Comparison of ENCODE assay signal across 8 mouse cellular contexts in genomic region chr12:56697011-56697740, GRCm38 (mm10). TPM values are rescaled to one million over a fixed set of nuclear protein-coding genes. Genes with fewer than 3 reads are reported as not detected.
A peak's percentile ranks its signal among the peaks of the same experiment; 100 is the strongest.
DNase-seq lines count a peak whose midpoint lies in the region; ATAC-seq and TF ChIP-seq lines count a peak whose summit lies in the region.

No protein-coding gene starts in this region.

- H3K4me3 ChIP-seq in forebrain, embryonic 10.5 days, result peak overlapping the region; percentile 43
- no peak overlapping the region for H3K4me3 ChIP-seq in forebrain, postnatal 0 days (ENCODE audit: low read depth, low read length)
- peak overlapping the region; percentile 46 for H3K4me3 ChIP-seq in midbrain, embryonic 10.5 days
- H3K4me3 ChIP-seq in midbrain, embryonic 15.5 days, result no peak overlapping the region
- H3K4me3 ChIP-seq in limb, embryonic 14.5 days (replicated peaks; ENCODE audit: low read length), result peak overlapping the region; percentile 45

- no peaks in the 10 kb centered on the region for H3K36me3 ChIP-seq in forebrain, embryonic 10.5 days (replicated peaks)
- H3K36me3 ChIP-seq in forebrain, postnatal 0 days (ENCODE audit: insufficient read depth), result no peaks in the 10 kb centered on the region; the same call in 1 of the 2 replicates
- H3K36me3 ChIP-seq in midbrain, embryonic 10.5 days, result no peaks in the 10 kb centered on the region
- H3K36me3 ChIP-seq in midbrain, embryonic 15.5 days (replicated peaks), result no peaks in the 10 kb centered on the region
- no peaks in the 10 kb centered on the region for H3K36me3 ChIP-seq in limb, embryonic 14.5 days (ENCODE audit: control insufficient read depth, insufficient read depth, low read length)

- peak; percentile 50 for DNase-seq in forebrain, embryonic 10.5 days (ENCODE audit: extremely low spot score, low spot score)
- no peak for DNase-seq in forebrain, postnatal 0 days
- DNase-seq in midbrain, embryonic 10.5 days (ENCODE audit: low spot score), result peak; percentile 59
- no peak for DNase-seq in limb, embryonic 14.5 days (ENCODE audit: low spot score)
- peak; percentile 12 for DNase-seq in testis, postnatal 14 days (ENCODE audit: low spot score)
- DNase-seq in frontal cortex, adult 2 months (ENCODE audit: extremely low spot score in 1 of 2, low spot score in 1 of 2), result no peak
- no peak for DNase-seq in layer of hippocampus, adult 18-20 months (ENCODE audit: low spot score in 2 of 2)

- H3K27me3 ChIP-seq in forebrain, embryonic 10.5 days (ENCODE audit: poor library complexity, severe bottlenecking), result peaks cover 100% of the 10 kb centered on the region
- H3K27me3 ChIP-seq in forebrain, postnatal 0 days (ENCODE audit: insufficient read depth, low read length), result peaks cover 90% of the 10 kb centered on the region
- peaks cover 100% of the 10 kb centered on the region for H3K27me3 ChIP-seq in midbrain, embryonic 10.5 days (ENCODE audit: low read depth, poor library complexity, severe bottlenecking)
- H3K27me3 ChIP-seq in midbrain, embryonic 15.5 days (replicated peaks), result peaks cover 90% of the 10 kb centered on the region
- peaks cover 92% of the 10 kb centered on the region for H3K27me3 ChIP-seq in limb, embryonic 14.5 days (ENCODE audit: control insufficient read depth, insufficient read depth, low read length)

- TF ChIP-seq CTCF in forebrain, postnatal 0 days (IDR thresholded peaks at IDR 0.05; ENCODE audit: low read depth), result no peak

- H3K9me3 ChIP-seq in forebrain, embryonic 10.5 days, result no peaks in the 10 kb centered on the region
- no peaks in the 10 kb centered on the region for H3K9me3 ChIP-seq in forebrain, postnatal 0 days (ENCODE audit: low read length)
- H3K9me3 ChIP-seq in midbrain, embryonic 10.5 days (replicated peaks), result no peaks in the 10 kb centered on the region
- no peaks in the 10 kb centered on the region for H3K9me3 ChIP-seq in midbrain, embryonic 15.5 days
- H3K9me3 ChIP-seq in limb, embryonic 14.5 days (ENCODE audit: control insufficient read depth, low read length), result no peaks in the 10 kb centered on the region

- WGBS in forebrain, embryonic 10.5 days, result under 1% methylated on average over 36 of the region's 36 CpGs
- WGBS in forebrain, postnatal 0 days, result under 1% methylated on average over 36 of the region's 36 CpGs
- WGBS in midbrain, embryonic 10.5 days, result under 1% methylated on average over 36 of the region's 36 CpGs
- under 1% methylated on average over 36 of the region's 36 CpGs for WGBS in midbrain, embryonic 15.5 days
- WGBS in limb, embryonic 14.5 days, result under 1% methylated on average over 36 of the region's 36 CpGs

- ATAC-seq in forebrain, postnatal 0 days, result no peak
- no peak for ATAC-seq in midbrain, embryonic 15.5 days (replicated peaks)
- ATAC-seq in limb, embryonic 14.5 days (ENCODE audit: low FRiP score, low read depth), result no peak

- H3K9ac ChIP-seq in forebrain, postnatal 0 days, result no peak overlapping the region
- no peak overlapping the region for H3K9ac ChIP-seq in midbrain, embryonic 15.5 days
- peak overlapping the region; percentile 48 for H3K9ac ChIP-seq in limb, embryonic 14.5 days (ENCODE audit: low read depth, low read length, severe bottlenecking)

- no peak for TF ChIP-seq POLR2A in limb, embryonic 14.5 days (IDR thresholded peaks at IDR 0.05; ENCODE audit: borderline replicate concordance, extremely low read depth, insufficient read depth, insufficient read length)

- H3K4me2 ChIP-seq in forebrain, postnatal 0 days (ENCODE audit: low read depth), result no peak overlapping the region
- H3K4me2 ChIP-seq in midbrain, embryonic 15.5 days, result no peak overlapping the region
- H3K4me2 ChIP-seq in limb, embryonic 14.5 days (replicated peaks; ENCODE audit: low read depth, low read length, severe bottlenecking), result peak overlapping the region; percentile 55

- peaks cover 56% of the 10 kb centered on the region for H3K4me1 ChIP-seq in forebrain, embryonic 10.5 days
- peaks cover 7% of the 10 kb centered on the region; the same call in 1 of the 2 replicates for H3K4me1 ChIP-seq in forebrain, postnatal 0 days (ENCODE audit: insufficient read depth)
- peaks cover 57% of the 10 kb centered on the region for H3K4me1 ChIP-seq in midbrain, embryonic 10.5 days
- H3K4me1 ChIP-seq in midbrain, embryonic 15.5 days, result peaks cover 25% of the 10 kb centered on the region
- peaks cover 10% of the 10 kb centered on the region; the same call in 1 of the 2 replicates for H3K4me1 ChIP-seq in limb, embryonic 14.5 days (ENCODE audit: control insufficient read depth, insufficient read depth, low read length)

- no peak overlapping the region for H3K27ac ChIP-seq in forebrain, embryonic 10.5 days
- H3K27ac ChIP-seq in forebrain, postnatal 0 days (ENCODE audit: low read depth, low read length), result no peak overlapping the region
- H3K27ac ChIP-seq in midbrain, embryonic 10.5 days (replicated peaks), result no peak overlapping the region
- H3K27ac ChIP-seq in midbrain, embryonic 15.5 days, result no peak overlapping the region
- H3K27ac ChIP-seq in limb, embryonic 14.5 days (replicated peaks; ENCODE audit: low read depth, low read length), result no peak overlapping the region

RNA-seq across cellular contexts. Expression of gene Pax9, which starts 5.6 kb away (rescaled TPM):
- 1.3 and 1.4 TPM in 2 replicates for polyA plus RNA-seq in forebrain, embryonic 10.5 days (2016; fragmentation: Nextera tagmentation; extraction: Ambion mirVana)
- total RNA-seq in forebrain, postnatal 0 days (2014; rRNA removed), result 0.38 TPM in 1 of 2 replicates, not detected in the other
- not detected in 2 replicates for polyA plus RNA-seq in forebrain, postnatal 0 days (2015; fragmentation: Nextera tagmentation; extraction: Ambion mirVana)
- 0.56 and 0.63 TPM in 2 replicates for polyA plus RNA-seq in midbrain, embryonic 10.5 days (2016; fragmentation: Nextera tagmentation; extraction: Ambion mirVana)
- polyA plus RNA-seq in midbrain, embryonic 15.5 days (2015; fragmentation: Nextera tagmentation; extraction: Ambion mirVana), result not detected in 2 replicates
- polyA plus RNA-seq in limb, embryonic 14.5 days (2012; rRNA removed), result 8.3 and 14.1 TPM in 2 replicates
- polyA plus RNA-seq in limb, embryonic 14.5 days (2014; fragmentation: Nextera tagmentation; extraction: Ambion mirVana), result 3.8 and 4.3 TPM in 2 replicates
- 0.04 TPM in 1 of 2 replicates, not detected in the other for polyA plus RNA-seq in frontal cortex, adult 2 months (2012; rRNA removed)
- total RNA-seq in layer of hippocampus, adult 18-20 months (2021), result not detected

Comparison
In these comparisons a context has a peak if more than half of its experiments do, and no peak if none do; other contexts are left out.
1. DNase-seq: peak in forebrain, embryonic 10.5 days (single experiment), midbrain, embryonic 10.5 days (single experiment) and testis, postnatal 14 days (single experiment); none in forebrain, postnatal 0 days (single experiment), limb, embryonic 14.5 days (single experiment), frontal cortex, adult 2 months (0 of 2) and layer of hippocampus, adult 18-20 months (0 of 2).
2. H3K4me3 ChIP-seq: peak in forebrain, embryonic 10.5 days (single experiment), midbrain, embryonic 10.5 days (single experiment) and limb, embryonic 14.5 days (single experiment); none in forebrain, postnatal 0 days (single experiment) and midbrain, embryonic 15.5 days (single experiment).